Mouse (Mus musculus): ENCODE results near the gene Jup.

Jup gene

DNA sequence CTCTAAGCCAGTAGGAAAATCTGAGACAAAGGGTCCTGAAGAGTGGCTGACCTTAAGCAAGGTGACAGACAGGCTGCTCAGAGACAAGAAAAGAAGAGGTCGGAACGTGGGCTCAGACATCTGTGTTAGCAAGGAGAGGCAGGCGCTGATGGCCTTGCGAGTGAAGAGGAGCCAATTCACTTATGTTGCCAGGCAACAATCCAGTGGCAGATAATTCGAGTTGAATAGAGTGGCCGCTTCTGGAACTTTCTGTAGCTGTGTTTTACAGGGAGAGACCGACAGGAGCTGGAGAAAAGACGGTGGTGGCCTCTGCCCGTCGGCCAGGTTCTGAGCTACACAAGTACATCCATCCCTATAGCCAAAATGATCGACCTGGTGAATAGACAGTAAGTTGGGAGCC, 70.2 kb downstream of the Jup start:
- TF ChIP-seq GATA4 (IDR thresholded peaks at IDR 0.05; ENCODE audit: insufficient replicate concordance, low read length) = no peak

DNA sequence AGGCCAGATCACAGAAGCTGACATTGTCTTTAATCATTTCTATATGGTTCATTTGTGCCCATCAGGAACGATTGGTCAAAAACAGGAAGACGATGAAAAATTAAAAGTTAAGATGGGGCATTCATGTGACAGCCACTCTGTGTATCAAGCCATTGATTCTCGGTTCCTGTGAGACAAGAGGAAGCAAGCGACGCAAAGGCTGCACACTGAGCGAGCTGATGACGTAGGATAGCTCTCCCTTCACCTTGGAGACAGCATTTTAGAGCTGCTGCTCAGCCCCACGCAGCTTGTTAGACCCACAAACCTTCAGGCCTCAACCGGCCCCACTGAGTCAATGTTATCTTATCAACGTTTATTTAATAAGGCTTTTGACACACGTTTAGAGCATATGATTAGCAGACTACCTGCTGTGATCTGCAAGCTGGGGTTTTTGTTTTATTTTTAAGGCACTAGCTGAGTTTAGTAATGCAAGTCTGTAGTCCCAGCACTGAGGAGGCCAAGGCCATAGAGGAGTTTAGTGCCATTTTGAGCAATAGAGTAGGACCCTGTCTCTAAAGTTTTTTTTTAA, 72.4 kb downstream of the Jup start:
- no peak for TF ChIP-seq GATA4 (IDR thresholded peaks at IDR 0.05; ENCODE audit: insufficient replicate concordance, low read length)

DNA sequence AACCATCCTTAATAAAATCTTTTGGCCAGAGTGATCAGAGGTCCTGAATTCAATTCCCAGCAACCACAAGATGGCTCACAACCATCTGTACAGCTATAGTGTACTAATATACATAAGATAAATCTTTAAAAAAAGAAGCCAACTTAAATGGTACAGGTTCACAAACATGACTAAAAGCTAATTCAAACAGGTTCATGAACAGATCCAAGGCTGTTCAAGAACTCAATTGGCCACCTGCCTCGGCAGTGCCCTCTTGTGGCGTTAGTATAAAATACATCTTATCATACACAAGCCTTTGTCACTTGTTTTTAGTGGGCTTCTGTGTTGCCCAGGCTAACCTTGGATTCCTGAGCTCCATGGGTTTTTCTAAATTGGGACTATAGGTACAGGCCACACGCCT, 74.0 kb downstream of the Jup start:
- TF ChIP-seq GATA4 (IDR thresholded peaks at IDR 0.05; ENCODE audit: insufficient replicate concordance, low read length) = no peak

DNA sequence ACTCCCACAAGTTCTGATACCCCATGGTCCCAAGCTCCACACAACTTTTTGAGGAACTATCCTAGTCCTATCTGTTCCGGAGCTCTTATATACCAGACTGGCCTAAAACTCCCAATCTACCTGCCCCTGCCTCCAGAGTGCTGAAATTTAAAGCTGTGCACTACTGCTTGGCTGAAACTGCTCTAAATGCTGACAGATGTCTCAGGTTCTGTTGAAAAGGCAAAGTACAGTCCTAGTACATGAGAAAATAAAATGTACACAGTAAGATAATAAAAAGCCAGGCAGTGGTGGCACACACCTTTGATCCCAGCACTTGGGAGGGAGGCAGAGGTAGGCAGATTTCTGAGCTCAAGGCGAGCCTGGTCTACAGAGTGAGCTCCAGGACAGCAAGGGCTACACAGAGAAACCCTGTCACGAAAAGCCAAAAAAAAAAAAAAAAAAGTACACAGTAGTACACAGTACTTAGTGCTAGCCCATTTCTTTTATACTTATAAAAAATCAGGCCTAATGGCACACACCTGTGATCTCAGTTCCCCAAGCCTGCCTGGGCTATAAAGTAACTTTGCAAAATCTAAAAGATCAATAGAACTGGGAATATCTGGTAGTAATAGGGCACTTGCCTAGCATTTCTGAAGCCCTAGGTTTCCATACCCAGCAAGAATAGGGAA, 74.8 kb downstream of the Jup start:
- TF ChIP-seq GATA4 (IDR thresholded peaks at IDR 0.05; ENCODE audit: insufficient replicate concordance, low read length) = no peak

DNA sequence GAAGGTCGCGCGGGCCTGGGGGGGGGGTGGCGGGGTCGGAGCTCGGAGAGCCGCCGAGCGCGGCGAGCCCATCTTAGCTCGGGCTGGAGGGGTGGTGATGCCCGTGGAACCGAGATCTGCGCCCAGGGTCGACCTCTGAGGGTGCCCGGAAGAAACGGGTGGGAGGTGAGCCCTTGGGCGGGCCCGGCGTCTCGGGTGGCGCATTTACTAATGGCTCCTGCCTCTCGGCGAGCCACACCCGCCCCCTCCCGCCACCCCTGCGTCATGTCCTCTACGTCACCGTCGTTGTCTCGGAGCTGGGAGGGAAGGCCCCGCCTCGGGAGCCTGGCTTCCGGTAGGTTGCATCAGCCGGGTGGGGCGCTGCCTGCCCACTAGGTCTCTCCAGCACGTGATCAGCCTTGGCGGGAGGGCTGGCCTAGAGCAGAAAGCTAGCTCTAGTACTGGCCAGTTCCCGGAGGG, 77.4 kb downstream of the Jup start:
- TF ChIP-seq GATA4 (IDR thresholded peaks at IDR 0.05; ENCODE audit: insufficient replicate concordance, low read length) = peak; percentile 45; the same call in 1 of the 2 replicates

DNA sequence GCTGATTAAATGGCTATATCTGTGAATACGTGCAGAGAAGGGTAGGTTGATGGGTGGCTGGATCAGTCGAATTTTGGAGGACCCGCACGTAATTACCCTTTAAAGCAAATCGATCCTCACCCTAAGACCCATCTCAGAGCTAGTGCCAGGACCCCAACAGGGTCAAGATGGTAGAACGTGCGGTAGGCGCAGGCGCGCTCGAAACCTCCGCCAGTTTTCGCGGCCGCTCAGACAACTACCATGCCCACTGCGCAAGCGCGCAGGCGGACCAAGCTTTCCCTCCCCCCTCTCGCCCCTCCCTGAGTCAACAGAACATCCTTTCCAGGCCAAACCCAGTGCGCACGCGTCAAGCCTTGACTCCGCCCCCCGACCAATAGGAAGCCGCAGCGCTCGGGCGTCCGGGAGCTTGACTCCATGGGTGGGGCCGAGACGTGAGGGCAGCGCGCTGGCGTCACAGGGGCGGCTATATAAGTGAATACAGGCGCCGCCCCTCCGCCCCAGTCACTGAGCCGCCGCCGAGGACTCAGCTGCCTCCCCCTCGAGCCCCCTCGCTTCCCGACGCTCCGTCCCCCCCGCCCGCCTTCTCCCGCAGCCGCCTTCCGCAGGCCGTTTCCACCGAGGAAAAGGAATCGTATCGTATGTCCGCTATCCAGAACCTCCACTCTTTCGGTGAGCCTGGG, 77.9 kb downstream of the Jup start, which contains the start of gene Eif1:
Gene Eif1, plus strand, starts transcription at position 394 of the 680 bp plus-strand sequence.
- TF ChIP-seq GATA4 (IDR thresholded peaks at IDR 0.05; ENCODE audit: insufficient replicate concordance, low read length) = no peak

All from liver, adult (tissue).